Mouse (Mus musculus): Measurements from ENCODE around the gene Rere.
"Not testable (repeated sequence)": the region's sequence is repeated elsewhere in the genome, so short reads cannot be mapped to it uniquely, and the experiment has no call there.

Gene Rere

DNA sequence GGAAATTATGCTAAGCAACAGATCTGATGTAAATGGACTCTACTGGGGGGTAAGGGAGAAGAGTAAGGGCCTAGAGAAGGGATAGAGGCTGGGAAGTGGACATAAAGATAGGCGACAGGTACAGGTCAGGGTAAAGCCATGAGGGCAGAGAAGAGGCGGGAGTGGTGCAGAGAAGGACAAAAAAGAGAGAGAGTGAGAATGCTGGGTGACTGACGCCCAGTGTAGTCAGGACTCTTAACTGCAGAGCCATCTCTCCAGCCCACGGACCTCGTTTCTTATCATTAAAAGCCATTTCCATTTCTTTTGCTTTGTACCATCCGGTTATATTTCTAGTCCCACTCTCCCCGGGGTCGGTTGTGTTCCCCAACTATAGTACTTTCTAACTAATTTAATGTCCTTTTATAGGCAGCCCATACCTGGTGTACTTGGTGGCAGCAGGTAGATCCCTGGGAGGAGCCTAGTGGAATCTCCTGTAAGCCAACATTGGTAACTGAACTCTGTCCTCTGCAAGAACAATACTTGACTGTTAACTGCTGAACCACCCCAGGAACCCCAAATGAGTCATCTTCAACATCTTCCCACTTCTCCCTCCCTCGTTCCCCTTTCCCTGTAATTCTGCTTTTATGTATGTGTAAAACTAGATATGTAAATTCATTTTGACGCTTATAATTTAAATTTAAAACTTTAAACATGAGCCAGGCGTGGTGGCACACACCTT lies 223.0 kb downstream of the Rere start:
- DNase-seq (ENCODE audit: low spot score in 2 of 2) = no peak

DNA sequence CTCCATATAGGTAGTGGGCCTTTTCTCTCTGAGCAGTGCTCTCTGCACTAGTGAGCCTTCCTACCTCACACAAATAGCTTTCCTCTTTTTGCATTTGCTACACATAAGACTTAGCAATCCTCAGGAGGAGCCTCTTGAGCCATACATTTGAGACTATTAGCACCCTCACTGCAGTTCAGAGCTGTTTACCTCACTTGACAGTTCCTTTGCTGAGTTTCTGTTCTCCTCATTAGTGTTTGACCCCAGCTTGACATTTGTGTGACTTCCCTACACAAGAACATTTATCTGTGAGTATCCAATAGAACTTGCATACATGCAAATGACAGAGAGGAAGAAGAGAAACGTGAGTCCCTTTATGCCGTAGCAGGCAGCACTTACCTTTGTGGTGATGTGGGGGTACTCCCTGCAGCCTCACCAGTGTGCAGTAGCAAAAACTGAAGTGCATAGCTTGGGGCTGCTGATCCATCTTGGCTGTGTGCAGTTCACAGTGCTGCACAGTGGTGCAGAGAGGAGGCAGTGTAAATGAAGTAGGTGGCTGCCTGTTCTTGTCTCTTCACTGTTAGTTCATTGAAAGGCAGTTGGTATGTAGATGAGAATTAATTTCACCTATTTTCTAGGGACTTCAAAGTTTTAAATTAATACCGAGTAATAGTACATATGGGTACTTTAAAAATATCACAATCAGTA lies 227.7 kb downstream of the Rere start:
- no peak for DNase-seq (ENCODE audit: low spot score in 2 of 2)

DNA sequence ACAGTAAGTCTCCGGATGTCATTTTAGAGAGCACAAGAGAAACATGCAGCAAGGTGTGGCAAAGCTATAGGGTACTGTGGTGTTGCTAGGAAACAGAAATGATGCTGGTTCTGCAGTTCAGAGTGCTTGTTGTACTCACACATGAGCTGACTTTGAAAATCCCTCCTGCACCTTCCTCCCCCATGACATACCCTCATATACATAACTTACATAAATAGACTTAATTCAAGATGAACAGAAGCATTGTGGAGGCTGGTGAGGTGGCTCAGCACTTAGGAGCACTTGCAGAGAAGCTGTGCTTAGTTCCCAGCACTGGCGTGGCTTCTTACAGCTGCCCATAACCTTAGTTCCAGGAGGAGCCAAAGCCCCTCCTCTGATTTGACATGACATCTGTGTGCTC lies 228.6 kb downstream of the Rere start:
- DNase-seq (ENCODE audit: low spot score in 2 of 2) = peak in 1 of 2 experiments; percentile 32

DNA sequence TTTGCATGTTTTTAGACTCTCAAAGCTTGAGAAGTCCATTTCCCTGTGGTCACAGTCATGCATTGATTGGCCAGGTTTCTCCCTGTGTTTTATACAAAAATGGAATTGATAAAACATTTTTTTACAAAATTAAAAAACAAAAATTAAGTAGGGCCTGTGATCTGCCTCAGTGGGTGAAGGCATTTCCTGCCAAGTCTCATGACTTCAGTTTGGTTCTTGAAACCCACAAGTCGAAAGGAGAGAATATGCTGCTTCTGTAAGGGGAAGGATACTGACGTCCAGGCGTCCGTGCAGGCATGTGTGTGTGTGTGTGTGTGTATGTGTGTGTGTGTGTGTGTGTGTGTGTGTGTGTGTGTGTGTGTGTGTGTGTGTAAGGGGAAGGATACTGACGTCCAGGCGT lies 231.9 kb downstream of the Rere start:
- DNase-seq (ENCODE audit: low spot score in 2 of 2) = not testable (repeated sequence)

DNA sequence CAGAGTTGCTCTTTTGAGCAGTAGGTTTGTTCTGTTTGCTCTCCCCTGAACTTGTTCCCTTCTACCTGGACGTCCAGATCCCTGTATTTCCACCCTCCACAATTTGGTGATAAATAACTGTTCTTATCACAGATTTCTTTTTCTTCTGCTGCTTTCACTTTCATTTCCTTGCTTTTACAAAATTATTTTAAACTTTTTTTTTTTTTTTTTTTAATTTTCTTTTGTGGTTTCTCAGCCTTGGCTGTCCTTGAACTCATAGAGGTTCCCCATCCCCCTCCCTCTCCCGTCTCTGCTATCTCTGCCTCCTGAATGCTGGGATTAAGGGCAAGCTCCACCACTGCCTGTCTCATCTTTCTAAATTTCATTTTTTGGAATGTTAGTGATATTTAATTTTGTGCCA lies 234.8 kb downstream of the Rere start:
- DNase-seq (ENCODE audit: low spot score in 2 of 2) = no peak

DNA sequence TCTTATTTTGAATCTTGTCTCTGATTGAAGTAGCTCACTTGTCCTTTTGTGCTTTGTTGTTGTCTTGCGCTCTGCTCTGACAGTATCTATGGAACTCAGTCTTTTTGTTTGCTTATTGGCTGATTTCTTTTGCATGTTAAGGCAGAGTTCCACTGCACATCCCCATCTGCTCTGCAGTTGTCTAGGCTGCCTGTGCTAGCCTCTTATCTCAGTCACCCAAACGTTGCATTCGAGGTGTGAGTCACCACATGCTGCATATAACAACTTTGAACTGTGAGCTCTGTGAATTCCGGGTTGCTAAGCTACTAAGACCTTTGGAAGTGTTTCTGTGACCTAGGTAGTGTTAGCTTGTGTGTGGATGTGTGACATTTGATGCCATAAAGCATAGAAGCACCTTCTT lies 235.9 kb downstream of the Rere start:
- DNase-seq (ENCODE audit: low spot score in 2 of 2) = no peak

DNA sequence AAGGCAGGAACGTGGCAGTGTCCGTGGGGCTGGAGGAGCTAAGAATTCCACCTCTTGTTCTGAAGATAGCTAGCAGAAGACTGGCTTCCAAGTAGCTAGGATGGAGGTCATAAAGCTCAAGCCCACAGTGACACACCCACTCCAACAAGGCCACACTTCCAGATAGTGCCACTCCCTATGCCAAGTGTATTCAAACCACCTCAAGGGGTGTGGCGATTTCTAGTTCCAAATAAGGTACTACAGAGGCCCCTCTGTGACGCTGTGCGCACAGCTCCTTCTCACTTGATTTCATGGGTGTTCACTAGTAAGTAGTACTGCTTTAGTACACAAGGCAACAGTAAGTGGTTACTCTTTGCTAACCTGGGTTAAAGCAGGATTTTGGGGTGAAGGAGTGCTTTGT lies 237.4 kb downstream of the Rere start:
- DNase-seq (ENCODE audit: low spot score in 2 of 2) = no peak

DNA sequence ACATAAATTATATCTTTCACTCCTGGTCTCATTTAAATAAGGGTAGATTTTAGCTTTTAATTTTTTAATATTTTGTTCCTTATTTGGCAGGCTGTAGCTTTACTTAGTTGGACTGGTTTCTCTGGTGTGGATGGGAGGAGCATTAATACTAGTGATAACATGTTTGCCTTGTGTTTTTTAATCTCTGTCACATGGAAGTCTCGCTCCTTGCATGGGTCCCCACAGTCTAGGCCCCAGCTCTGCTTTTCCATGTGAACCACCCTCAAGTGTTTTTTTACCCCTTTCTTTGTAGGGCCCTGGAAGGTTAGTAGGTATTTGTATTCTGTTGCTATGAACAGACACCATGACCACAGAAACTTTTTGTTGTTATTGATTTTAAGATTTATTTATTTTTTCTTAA lies 238.6 kb downstream of the Rere start:
- DNase-seq (ENCODE audit: low spot score in 2 of 2) = no peak

DNA sequence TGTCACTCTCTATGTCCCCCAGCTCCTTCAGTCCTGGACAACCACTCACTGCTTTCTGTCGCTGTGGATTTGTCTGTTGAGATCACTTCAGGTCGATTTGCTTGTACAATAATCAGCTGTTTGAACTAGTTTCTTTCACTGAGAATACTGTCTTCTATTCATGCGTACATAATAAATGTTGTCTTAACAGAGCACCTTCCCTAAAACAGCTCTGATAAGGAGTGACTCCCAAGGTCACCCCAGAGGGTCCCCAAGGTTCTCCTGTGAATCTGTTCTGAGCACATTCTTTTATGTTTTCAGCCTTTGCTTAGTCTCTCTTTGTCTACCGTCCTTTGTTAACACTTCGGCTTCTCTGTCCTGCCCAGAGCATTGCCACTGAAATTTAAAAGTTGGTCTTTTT lies 241.0 kb downstream of the Rere start:
- no peak for DNase-seq (ENCODE audit: low spot score in 2 of 2)

DNA sequence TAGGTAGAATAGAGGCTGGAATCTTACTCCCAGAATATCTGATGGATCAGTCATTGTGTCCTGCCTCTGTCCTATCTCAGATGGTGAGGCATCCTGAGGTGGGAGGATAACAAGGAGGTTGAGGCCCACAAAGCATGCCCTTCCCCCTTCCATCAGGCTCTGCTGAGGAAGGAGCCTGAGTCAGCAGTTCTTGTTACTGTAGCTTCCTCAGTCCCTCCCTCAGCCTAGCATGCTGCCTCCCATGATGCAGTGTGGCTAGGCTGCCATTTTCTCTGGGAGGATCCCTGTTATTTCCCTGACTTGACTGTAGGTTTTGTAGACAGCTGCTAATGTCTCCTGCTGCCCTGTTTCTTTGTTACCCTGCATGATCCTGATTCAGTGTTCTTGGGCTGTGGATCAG lies 241.9 kb downstream of the Rere start:
- DNase-seq (ENCODE audit: low spot score in 2 of 2) = no peak

DNA sequence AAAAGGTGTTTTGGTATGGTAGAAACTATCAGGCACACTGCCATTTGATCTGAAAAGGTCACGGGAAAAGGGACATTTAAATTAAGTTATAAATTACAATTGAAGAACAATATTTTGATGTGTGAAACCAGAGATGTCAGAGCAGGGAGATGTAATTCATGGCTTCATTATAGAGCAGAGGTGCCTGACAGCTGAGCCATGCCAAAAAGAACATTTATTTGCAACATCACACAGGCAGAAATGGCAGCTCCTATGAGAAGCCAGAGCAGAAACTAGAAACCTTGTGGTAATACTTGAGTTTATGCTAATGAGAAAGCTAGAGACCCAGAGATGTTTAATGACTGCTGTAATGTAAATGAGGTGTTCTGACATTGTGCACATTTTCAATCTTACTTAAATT lies 244.8 kb downstream of the Rere start:
- no peak for DNase-seq (ENCODE audit: low spot score in 2 of 2)

DNA sequence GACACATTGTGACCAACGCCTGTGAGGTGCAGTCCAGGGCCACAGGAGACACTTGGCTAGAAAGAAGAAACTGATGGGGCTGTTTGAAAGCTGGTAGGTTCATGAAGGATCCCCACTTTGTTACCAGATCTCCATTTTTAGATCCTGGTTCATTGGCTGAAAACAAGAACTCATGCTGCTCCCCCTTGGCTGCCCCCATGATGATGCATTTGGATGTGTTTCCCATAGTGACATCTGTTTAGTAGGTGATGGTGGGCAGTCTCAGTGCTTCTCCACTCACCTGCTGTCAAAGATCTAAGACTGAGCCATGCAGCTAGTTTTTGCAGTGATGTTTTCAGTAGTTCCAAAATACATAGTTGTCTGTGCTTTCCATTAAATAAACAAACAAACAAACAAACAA lies 247.0 kb downstream of the Rere start:
- DNase-seq (ENCODE audit: low spot score in 2 of 2) = no peak

DNA sequence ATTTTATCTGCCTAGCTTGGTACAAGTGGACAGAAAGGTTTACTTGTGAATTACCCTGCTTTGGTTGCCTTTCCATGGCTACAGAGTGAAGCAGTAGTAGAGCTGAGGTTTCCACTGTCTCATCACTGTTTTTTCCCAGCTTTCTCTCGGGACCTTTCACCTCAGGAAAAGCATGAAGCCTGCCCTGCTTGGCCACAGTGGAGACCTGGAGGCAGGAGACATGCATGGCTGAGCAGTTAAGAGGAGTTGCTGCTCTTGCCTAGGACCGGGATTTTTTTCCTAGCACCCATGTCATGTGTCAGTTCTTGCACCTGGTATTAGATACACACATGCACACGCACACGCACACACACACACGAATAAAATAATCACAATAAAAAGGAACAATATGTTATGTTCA lies 247.4 kb downstream of the Rere start:
- DNase-seq (ENCODE audit: low spot score in 2 of 2) = no peak

DNA sequence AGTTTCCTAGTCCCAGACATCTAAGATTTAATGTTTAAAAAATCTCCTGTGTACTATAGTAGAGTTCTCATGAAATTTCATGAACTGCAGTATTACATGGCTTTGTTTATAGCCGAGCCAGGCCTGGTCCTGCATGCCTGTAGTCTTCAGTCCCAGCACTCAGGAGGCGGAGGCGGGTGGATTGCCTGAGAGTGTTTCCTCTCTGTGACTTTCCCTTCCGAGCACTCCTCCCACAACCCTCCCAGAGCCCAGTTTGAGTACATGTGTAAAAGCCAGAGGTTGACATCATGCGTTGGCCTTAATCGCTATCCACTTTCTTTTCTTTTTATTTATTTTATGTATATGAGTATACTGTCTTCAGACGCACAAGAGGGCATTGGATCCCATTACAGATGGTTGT lies 250.4 kb downstream of the Rere start:
- DNase-seq (ENCODE audit: low spot score in 2 of 2) = no peak

DNA sequence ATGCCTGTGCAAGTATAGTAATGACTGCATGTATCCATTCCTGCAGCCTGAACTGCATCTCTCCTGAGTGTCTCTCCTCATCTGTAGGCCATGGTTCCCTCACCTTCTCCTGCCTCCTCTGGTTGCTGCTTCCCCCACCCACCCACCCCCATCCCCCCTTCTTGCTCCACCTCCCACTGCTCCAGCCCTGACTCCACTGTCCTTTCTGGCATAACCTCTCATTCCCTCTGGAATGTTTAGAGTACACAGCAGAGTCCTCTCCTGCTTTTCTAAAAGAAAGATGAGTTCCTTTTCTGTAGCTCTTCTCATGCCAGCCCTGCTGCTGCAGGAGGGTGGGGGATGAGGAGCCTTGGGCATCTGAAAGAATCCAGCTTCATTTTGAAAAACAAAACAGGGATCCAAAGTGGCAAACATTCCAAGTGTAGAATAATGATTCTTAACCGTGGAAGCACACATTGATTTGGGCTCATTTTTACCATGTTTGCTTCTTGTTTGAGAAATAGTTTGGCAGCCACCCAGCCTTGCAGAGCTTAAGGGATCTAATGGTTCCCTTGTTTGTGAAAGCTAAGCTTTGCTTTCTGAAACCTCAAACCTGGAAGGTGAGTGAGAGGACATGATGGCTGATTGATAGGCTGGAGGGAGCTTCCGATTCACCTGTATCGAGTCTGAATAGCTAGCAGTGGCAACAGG lies 255.5 kb downstream of the Rere start:
- DNase-seq (ENCODE audit: low spot score in 2 of 2) = no peak

DNA sequence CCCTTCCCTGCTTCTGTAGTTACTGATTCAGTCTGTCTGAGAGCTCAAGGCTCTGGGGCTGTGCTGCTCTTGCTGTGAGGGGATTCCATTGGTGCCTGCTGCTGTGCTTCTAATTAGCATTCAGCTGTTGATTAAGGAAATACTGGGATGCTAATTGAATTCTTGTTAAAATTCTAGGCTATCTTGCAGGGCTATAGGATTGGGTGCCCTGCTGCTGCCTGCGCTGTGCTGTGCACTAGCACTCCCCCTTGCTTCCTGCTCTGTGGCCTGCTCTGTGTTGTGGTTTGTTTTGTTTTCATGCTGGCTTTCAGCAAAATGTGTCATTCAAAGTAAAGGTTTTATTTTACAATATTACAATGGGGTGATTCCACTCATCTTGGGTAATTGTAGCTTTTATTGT lies 258.4 kb downstream of the Rere start:
- no peak for DNase-seq (ENCODE audit: low spot score in 2 of 2)

DNA sequence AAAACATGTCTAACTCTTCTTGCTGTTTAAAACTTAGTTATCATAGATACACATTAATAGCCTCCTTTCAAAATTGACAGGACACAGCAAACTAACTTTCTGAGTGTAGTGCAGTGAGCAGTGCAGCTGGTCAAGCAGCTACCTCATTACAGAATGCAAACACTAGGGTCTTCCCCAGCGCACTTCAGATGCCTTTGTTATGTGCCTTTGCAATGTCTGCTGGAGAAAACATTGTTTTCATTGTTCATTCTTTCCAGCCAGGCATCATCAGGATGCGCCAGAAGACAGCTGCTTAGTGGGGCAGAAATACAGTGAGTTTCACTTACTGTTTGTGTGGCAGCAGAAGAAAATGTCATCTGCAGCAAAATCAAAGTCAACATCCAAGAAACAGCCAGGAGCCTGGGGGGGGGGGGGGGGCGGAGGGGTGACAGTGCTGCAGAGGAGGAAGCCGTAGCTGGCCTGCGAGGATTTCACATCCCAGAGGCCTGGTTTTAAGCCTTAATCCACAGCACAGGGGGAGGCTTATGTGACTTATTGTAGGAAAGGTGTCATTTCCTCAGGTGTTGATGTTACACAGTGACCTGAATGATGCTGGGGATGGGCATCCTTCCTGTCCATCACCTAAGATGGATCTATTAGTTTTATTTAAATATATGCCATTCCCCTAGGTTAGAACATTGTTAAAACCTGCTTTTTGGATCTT lies 259.1 kb downstream of the Rere start:
- DNase-seq (ENCODE audit: low spot score in 2 of 2) = no peak

DNA sequence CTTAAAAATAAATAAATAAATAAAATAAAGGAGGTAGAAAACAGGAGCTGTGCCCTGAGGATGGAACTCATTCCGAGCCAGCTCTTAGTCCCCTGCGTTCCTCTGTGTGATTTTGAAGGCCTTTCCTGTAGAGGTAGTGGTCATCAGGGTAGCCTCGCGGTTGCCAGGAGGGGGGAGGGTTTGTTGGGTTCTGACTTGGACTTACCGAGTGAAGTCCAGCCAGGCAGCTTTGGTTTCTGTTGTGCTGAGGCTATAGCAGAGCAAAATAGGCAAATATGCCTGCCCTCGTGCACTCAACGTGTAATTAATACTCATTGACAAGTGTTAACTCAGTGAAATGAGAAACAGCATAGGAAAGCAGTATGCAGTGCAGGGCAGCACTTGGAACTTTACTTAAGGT lies 262.8 kb downstream of the Rere start:
- DNase-seq (ENCODE audit: low spot score in 2 of 2) = no peak

DNA sequence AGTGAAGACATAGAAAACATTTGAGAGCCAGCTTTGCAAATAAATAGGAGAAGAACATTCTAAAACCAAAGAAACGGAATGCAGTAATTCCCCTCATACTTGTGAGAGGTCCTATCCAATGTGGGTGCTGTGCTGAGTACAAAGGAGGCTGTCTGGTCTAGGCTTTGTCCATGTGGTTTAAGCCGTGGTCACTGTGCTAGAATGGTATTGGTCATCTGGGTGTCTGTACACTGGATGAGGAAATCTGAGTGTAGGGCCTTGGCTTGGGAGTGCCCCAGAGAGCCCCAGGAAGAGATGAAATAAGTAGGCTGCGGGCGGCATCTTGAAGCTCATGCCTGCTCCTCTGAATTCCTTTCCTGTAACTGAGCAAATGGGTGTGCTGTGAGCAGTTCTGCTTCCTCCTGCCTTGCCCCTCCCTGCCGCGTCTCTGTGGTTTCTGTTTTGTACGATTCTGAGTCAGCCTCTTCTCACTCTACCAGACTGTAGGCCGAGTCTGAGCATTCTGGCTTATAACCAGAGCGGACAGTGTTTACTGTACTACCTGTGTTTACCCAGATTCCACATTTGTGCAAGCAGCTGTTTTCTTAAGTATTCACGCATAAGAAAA lies 263.3 kb downstream of the Rere start:
- peak in 1 of 2 experiments; percentile 51 for DNase-seq (ENCODE audit: low spot score in 2 of 2)

DNA sequence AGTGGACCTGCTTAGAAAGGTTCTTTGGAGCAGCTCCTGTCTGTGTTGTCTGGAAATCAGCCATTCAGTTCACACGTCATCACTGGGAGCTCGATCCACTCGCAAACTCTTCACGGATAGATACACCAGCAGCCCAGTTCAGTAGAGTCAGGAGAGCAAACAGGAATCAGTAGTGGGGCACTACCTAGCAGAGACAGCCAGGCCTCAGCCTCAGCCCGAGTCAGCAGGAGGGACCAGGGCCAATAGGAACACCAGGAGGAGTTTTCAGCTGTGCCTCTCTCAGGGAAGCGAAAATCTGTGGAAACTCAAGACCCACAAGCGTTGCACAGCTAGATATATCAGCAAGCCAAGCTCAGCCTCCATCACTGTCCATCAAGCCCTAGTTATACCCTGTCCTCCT lies 264.3 kb downstream of the Rere start:
- DNase-seq (ENCODE audit: low spot score in 2 of 2) = no peak

DNA sequence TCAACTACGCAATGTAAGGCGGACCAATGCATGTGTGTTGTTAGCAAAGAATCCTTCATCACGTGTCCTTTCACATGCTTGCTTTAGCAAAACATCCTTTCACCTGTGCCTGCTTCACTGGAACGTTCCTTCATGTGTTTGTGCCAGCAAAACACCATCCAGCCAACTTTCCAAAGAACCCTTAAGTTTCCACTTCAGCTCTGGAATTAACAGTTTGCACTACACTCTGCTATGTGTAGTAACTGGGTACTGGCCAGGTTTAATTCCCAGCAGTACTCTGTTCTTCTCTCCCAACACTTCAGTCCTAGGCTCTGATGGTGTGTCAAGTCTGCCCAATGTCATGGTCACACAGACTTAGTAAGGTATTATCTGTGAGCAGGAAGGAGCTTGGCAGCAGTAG lies 264.9 kb downstream of the Rere start:
- not testable (repeated sequence) for DNase-seq (ENCODE audit: low spot score in 2 of 2)

DNA sequence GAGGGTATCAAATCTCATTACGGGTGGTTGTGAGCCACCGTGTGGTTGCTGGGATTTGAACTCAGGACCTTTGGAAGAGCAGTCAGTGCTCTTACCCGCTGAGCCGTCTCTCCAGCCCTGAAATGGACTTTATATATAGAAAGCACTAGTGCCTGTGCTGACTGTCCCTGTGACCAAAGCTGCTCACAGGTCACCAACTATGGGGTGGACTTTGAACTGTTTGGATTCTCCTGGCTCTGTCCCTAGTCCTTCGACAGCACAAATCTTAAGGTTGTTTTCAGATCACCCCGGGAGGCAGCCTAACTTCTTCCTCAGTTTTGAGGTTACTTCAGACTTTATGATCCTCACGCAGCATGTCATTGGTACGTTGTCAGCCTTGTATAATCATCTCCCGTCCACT lies 267.9 kb downstream of the Rere start:
- DNase-seq (ENCODE audit: low spot score in 2 of 2) = no peak
